Mouse (Mus musculus): ENCODE measurements at regions not wholly inside any gene's neighbourhood (a gene's known extent, or its start where the extent isn't known, plus 50 kb on each side); places are given as distances from the start of the nearest gene placed in this dataset.
A peak's percentile ranks its signal among the peaks of the same experiment; 100 is the strongest.

GRCm38 (mm10) chr2:159068303-159069020, 273.9 kb downstream of the Dhx35 start:
- Histone ChIP-seq H3K9ac (replicated peaks; ENCODE audit: low read depth, low read length) (no peak overlapping the region), H3K9me3 (ENCODE audit: control insufficient read depth, low read depth, low read length) (no peaks in the 10 kb centered on the region), H3K4me3 (ENCODE audit: low read depth, low read length) (no peak overlapping the region), H3K27ac (ENCODE audit: low read length) (no peak overlapping the region), H3K4me1 (ENCODE audit: control insufficient read depth, insufficient read depth, low read length) (no peaks in the 10 kb centered on the region), H3K4me2 (replicated peaks; ENCODE audit: low read depth, low read length) (no peak overlapping the region), H3K36me3 (ENCODE audit: control insufficient read depth, insufficient read depth, low read length) (no peaks in the 10 kb centered on the region), H3K27me3 (ENCODE audit: control insufficient read depth, insufficient read depth, low read length) (no peaks in the 10 kb centered on the region)
- ATAC-seq (ENCODE audit: insufficient number of reproducible peaks, insufficient read depth, low FRiP score, low read depth): no peak
- WGBS: 50% methylated on average over 7 of the region's 7 CpGs

GRCm38 (mm10) chr2:159069180-159069579, 274.6 kb downstream of the Dhx35 start:
- Histone ChIP-seq H3K27me3 (ENCODE audit: control insufficient read depth, insufficient read depth, low read length) (no peaks in the 10 kb centered on the region), H3K4me1 (ENCODE audit: control insufficient read depth, insufficient read depth, low read length) (no peaks in the 10 kb centered on the region), H3K9me3 (ENCODE audit: control insufficient read depth, low read depth, low read length) (no peaks in the 10 kb centered on the region), H3K36me3 (ENCODE audit: control insufficient read depth, insufficient read depth, low read length) (no peaks in the 10 kb centered on the region), H3K27ac (ENCODE audit: low read length) (no peak overlapping the region), H3K4me3 (ENCODE audit: low read depth, low read length) (no peak overlapping the region), H3K9ac (replicated peaks; ENCODE audit: low read depth, low read length) (no peak overlapping the region), H3K4me2 (replicated peaks; ENCODE audit: low read depth, low read length) (no peak overlapping the region)
- 21% methylated on average over 6 of the region's 6 CpGs for WGBS
- no peak for ATAC-seq (ENCODE audit: insufficient number of reproducible peaks, insufficient read depth, low FRiP score, low read depth)

- WGBS: 69% methylated on average over 7 of the region's 7 CpGs
- ATAC-seq (ENCODE audit: insufficient number of reproducible peaks, insufficient read depth, low FRiP score, low read depth): peak; percentile 76; the same call in 1 of the 2 replicates
- H3K9ac ChIP-seq (replicated peaks; ENCODE audit: low read depth, low read length): no peak overlapping the region
Observed at GRCm38 (mm10) chr2:159072997-159073690, 278.5 kb downstream of the Dhx35 start.

DNA sequence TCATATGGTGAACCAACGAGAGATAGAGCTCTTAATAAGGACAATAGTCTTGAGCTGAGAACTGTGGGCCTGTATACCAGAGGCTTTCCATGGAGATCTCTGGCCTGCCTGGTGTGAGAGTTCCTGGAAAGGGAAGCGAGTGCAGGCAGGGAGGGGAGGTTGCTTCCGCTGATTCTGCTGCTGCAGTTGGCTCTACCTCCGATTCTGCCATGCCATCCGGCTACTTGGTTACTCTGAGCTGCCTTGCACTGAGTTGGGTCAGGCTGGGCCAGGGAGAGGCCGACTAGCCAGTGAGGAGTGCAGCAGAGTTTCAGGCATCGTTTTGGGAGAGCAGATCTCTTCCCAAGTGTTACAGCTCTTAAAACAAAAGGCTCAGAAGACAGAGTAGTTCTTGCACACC, 285.2 kb downstream of the Dhx35 start:
- Histone ChIP-seq H3K4me2 (replicated peaks; ENCODE audit: low read depth, low read length) (no peak overlapping the region), H3K36me3 (ENCODE audit: control insufficient read depth, insufficient read depth, low read length) (no peaks in the 10 kb centered on the region), H3K9ac (replicated peaks; ENCODE audit: low read depth, low read length) (no peak overlapping the region), H3K4me3 (ENCODE audit: low read depth, low read length) (no peak overlapping the region), H3K27me3 (ENCODE audit: control insufficient read depth, insufficient read depth, low read length) (no peaks in the 10 kb centered on the region), H3K9me3 (ENCODE audit: control insufficient read depth, low read depth, low read length) (no peaks in the 10 kb centered on the region), H3K27ac (ENCODE audit: low read length) (no peak overlapping the region), H3K4me1 (ENCODE audit: control insufficient read depth, insufficient read depth, low read length) (no peaks in the 10 kb centered on the region)
- no peak for ATAC-seq (ENCODE audit: insufficient number of reproducible peaks, insufficient read depth, low FRiP score, low read depth)
- 72% methylated on average over 7 of the region's 7 CpGs for WGBS

More at GRCm38 (mm10) chr2:159072997-159073690, 278.5 kb downstream of the Dhx35 start:
- Histone ChIP-seq H3K4me2 (replicated peaks; ENCODE audit: low read depth, low read length) (no peak overlapping the region), H3K27ac (ENCODE audit: low read length) (no peak overlapping the region), H3K27me3 (ENCODE audit: control insufficient read depth, insufficient read depth, low read length) (no peaks in the 10 kb centered on the region), H3K9me3 (ENCODE audit: control insufficient read depth, low read depth, low read length) (no peaks in the 10 kb centered on the region), H3K4me1 (ENCODE audit: control insufficient read depth, insufficient read depth, low read length) (no peaks in the 10 kb centered on the region), H3K36me3 (ENCODE audit: control insufficient read depth, insufficient read depth, low read length) (no peaks in the 10 kb centered on the region), H3K4me3 (ENCODE audit: low read depth, low read length) (no peak overlapping the region)

DNA sequence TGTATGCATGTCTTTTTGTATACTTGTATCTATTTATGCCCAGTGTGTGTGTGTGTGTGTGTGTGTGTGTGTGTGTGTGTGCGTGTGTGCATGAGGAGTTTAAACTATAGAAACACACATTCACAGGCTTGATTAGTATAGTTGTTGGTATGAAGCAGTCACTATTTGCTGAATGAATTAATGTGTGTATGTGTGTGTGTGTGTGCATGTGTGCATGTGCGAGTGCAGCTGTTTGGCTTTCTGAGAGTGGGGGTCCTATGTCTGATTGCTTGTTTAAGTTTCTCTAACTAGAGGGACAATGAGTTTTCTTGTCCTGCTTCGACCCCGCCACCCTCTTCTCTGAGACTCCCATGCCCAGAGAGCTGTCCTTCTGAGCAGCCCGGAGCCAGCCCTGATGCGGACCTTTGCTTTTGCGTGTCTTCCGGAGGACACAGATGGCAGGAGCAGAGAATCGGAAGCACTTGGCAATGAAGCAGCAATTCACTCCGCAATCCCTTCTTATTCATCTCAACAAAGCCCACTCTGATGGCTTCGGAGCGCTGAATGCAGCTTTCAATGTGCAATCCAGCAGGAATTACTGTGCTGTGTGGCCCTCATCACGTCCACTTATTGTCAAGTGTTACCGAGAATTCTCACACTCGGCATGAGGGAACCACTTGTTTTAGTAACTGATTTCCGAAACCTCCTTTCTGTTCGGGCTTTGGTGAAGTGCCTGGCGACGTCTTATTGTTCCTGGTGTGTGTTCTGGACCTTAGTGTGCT, 286.4 kb downstream of the Dhx35 start:
- Histone ChIP-seq H3K36me3 (ENCODE audit: control insufficient read depth, insufficient read depth, low read length) (no peaks in the 10 kb centered on the region), H3K9ac (replicated peaks; ENCODE audit: low read depth, low read length) (no peak overlapping the region), H3K4me1 (ENCODE audit: control insufficient read depth, insufficient read depth, low read length) (no peaks in the 10 kb centered on the region), H3K27me3 (ENCODE audit: control insufficient read depth, insufficient read depth, low read length) (no peaks in the 10 kb centered on the region), H3K9me3 (ENCODE audit: control insufficient read depth, low read depth, low read length) (no peaks in the 10 kb centered on the region), H3K27ac (ENCODE audit: low read length) (no peak overlapping the region), H3K4me2 (replicated peaks; ENCODE audit: low read depth, low read length) (no peak overlapping the region), H3K4me3 (ENCODE audit: low read depth, low read length) (no peak overlapping the region)
- no peak for ATAC-seq (ENCODE audit: insufficient number of reproducible peaks, insufficient read depth, low FRiP score, low read depth)
- WGBS: 82% methylated on average over 19 of the region's 19 CpGs

GRCm38 (mm10) chr2:159086836-159087235, 292.2 kb downstream of the Dhx35 start:
- H3K27ac ChIP-seq (ENCODE audit: low read length): no peak overlapping the region
- ATAC-seq (ENCODE audit: insufficient number of reproducible peaks, insufficient read depth, low FRiP score, low read depth): no peak
- H3K36me3 ChIP-seq (ENCODE audit: control insufficient read depth, insufficient read depth, low read length): no peaks in the 10 kb centered on the region
- no peaks in the 10 kb centered on the region for H3K4me1 ChIP-seq (ENCODE audit: control insufficient read depth, insufficient read depth, low read length)
- WGBS: 69% methylated on average over 2 of the region's 2 CpGs
- H3K9ac ChIP-seq (replicated peaks; ENCODE audit: low read depth, low read length): no peak overlapping the region
- no peaks in the 10 kb centered on the region for H3K27me3 ChIP-seq (ENCODE audit: control insufficient read depth, insufficient read depth, low read length)
- no peaks in the 10 kb centered on the region for H3K9me3 ChIP-seq (ENCODE audit: control insufficient read depth, low read depth, low read length)
- H3K4me2 ChIP-seq (replicated peaks; ENCODE audit: low read depth, low read length): no peak overlapping the region
- H3K4me3 ChIP-seq (ENCODE audit: low read depth, low read length): no peak overlapping the region

GRCm38 (mm10) chr2:159088196-159088595, 293.6 kb downstream of the Dhx35 start:
- Histone ChIP-seq H3K9ac (replicated peaks; ENCODE audit: low read depth, low read length) (no peak overlapping the region), H3K27me3 (ENCODE audit: control insufficient read depth, insufficient read depth, low read length) (no peaks in the 10 kb centered on the region), H3K27ac (ENCODE audit: low read length) (no peak overlapping the region), H3K36me3 (ENCODE audit: control insufficient read depth, insufficient read depth, low read length) (no peaks in the 10 kb centered on the region), H3K9me3 (ENCODE audit: control insufficient read depth, low read depth, low read length) (no peaks in the 10 kb centered on the region), H3K4me2 (replicated peaks; ENCODE audit: low read depth, low read length) (no peak overlapping the region), H3K4me1 (ENCODE audit: control insufficient read depth, insufficient read depth, low read length) (no peaks in the 10 kb centered on the region), H3K4me3 (ENCODE audit: low read depth, low read length) (no peak overlapping the region)
- 82% methylated on average over 4 of the region's 4 CpGs for WGBS
- no peak for ATAC-seq (ENCODE audit: insufficient number of reproducible peaks, insufficient read depth, low FRiP score, low read depth)

GRCm38 (mm10) chr2:159096667-159097066, 302.1 kb downstream of the Dhx35 start:
- Histone ChIP-seq H3K27me3 (ENCODE audit: control insufficient read depth, insufficient read depth, low read length) (no peaks in the 10 kb centered on the region), H3K4me1 (ENCODE audit: control insufficient read depth, insufficient read depth, low read length) (no peaks in the 10 kb centered on the region; the same call in 1 of the 2 replicates), H3K9me3 (ENCODE audit: control insufficient read depth, low read depth, low read length) (no peaks in the 10 kb centered on the region), H3K9ac (replicated peaks; ENCODE audit: low read depth, low read length) (no peak overlapping the region), H3K4me3 (ENCODE audit: low read depth, low read length) (no peak overlapping the region), H3K27ac (ENCODE audit: low read length) (no peak overlapping the region), H3K4me2 (replicated peaks; ENCODE audit: low read depth, low read length) (no peak overlapping the region), H3K36me3 (ENCODE audit: control insufficient read depth, insufficient read depth, low read length) (no peaks in the 10 kb centered on the region)
- WGBS: 26% methylated on average over 2 of the region's 2 CpGs
- peak; percentile 33; the same call in 1 of the 2 replicates for ATAC-seq (ENCODE audit: insufficient number of reproducible peaks, insufficient read depth, low FRiP score, low read depth)

Data from stomach, embryonic 14.5 days (tissue).